Mouse (Mus musculus) thymus, postnatal 10 days (tissue): ENCODE measurements around the gene Lrrc1.
"Not testable (repeated sequence)": the region's sequence is repeated elsewhere in the genome, so short reads cannot be mapped to it uniquely, and the experiment has no call there.

Experiments used
- DNase-seq, 2 experiments: peaks; one replicate each; pipeline ENCODE4 v3.0.0; 2021; ENCODE audit warnings: low spot score in 2 of 2

The Lrrc1 gene

DNA sequence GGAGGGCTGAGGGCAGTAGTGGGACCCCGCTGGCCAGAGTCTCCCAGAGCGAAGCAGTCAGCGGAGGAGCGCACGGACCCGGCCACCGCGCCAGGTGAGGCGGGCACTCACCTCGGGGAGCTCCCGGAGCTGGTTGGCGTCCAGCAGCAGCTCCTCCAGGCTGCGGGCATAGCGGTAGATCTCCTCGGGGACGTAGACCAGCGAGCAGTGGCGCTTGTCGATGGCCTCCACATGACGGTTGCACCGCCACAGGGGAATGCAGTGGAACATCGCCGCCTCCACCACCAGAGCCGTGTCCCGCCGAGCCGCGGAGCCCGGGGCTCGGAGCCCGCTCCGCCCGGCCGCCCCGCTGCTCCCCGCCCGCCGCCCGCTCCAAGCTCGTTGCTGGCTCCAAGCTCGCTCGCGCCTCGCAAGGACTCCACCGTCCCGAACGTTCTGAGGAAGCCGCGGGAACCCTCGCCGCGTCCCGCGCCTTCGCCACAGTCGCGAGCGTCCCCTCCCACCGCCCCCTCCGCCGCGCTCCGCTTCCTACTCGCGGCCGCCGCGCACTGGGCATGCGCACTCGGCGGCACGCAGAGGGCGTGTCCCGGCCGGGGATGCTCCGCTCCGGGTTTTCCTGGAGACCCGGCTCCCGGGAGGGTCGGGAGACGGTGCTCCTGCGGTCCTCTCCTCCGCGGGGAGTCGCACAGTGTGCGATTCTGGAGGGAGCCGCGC is at the start of gene Lrrc1:
Gene Lrrc1 (minus strand): TSS at position 517 of the 714 bp plus-strand sequence.
- DNase-seq: peak; percentile 85 to 90

DNA sequence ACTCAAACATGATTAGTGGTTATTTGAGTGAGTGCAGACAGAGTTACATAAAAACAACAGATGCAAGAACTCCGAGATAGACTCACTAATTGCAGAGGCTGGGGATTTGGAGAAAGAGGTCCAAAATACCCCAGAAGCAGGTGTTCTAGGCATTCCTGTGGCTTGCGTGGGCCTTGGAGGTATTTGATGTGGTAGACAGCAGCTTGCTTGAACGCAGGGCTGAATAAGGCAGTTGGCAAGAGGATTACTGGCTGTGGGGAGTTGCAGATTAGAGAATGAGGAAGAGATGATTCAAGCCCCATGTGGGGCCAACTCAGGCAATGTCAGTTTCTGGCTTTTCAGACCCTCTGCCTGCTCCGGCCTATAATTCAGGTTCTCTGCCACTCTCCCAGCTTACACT is 47.8 kb upstream of the Lrrc1 start:
- peak; percentile 65 to 72 for DNase-seq

DNA sequence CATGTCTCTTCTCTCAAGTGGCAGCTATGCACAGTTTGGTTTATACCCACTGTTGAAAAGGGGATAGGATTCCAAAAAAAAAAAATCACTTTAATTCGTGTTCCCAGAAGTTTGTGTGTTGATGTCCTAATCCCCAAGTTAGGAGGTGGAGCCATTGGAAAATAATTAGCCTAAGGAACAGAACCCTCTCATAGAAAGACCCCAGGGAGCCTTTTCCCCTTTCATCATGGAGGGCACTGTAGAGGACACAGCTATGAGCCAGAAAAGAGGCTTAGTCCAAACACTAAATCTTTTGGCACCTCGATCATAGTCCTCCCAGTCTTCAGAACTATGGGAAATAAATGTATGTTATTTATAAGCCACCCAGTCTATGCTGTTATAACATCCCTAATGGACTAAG is 44.8 kb upstream of the Lrrc1 start:
- no peak for DNase-seq

DNA sequence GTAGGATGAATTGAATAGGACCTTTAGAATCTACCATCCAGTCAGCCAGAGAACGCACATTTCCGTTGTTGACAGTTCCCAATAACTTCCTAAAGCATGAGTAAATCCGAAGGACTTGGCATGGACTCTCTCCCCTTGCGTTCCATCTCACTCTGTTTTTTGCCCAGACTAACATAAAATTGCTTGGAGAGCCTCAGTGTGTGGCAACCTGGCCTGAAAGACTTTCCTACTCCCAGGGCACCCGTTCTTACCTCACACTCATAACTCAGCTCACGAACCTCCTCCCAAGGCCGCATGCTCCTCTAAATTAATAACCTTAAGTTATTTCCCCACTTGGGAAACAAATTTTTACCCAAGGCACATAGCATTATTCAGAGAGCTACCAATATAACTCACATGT is 42.9 kb upstream of the Lrrc1 start:
- no peak for DNase-seq

DNA sequence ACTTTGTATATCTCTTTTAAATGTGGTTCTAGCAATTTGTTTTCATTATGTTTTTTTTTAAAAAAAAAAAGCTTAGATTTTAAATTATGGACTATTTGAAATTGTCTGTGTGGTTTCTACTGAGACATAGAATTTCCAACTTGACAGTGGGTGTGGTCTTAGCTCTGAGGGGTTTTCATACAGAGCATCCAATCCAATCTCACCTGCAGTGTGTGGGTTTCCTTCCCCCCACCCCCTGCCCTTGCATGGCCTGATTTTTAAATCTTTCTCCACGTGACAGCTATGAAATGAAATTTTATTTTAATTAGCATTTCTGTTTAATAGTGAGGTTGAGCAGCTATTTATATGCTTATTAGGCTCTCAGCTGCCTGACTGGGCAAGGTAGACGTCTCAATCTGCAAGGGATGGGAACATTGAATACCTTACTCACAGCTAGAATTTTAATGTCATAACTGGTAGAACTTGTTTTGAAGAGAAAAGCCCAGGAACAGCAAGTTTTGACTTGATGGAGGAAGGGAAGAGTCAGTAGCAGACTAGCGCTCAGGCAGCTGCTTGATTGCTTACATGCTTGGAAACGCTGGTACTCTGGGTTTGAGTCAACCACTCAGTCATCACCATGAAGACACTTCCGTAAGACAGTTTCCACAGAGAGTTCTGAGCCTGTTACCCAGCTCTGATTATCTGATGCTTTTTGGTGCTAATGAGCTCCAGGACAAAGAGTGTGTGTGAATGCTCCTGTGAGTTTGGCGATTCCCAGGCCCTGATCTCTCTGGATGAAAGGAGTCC is 42.3 kb upstream of the Lrrc1 start:
- no peak for DNase-seq

DNA sequence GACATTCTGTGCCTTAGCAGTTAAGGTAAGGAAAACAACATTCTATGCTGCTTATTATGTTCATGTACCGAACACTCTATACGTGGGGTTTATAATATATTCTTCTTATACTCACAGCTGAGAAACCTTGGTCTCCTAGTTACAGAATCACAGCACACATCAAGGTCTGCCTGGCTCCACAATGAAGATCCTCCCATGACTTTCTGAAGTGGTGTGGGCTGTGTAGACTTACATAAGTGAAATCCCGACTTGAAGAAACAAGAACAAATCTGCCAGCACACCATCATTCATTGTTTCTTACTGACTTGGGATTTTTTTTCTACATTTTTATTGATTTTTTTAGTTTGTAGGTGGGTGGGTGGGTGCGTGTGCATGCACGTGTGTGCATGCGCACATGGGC is 40.1 kb upstream of the Lrrc1 start:
- no peak for DNase-seq

DNA sequence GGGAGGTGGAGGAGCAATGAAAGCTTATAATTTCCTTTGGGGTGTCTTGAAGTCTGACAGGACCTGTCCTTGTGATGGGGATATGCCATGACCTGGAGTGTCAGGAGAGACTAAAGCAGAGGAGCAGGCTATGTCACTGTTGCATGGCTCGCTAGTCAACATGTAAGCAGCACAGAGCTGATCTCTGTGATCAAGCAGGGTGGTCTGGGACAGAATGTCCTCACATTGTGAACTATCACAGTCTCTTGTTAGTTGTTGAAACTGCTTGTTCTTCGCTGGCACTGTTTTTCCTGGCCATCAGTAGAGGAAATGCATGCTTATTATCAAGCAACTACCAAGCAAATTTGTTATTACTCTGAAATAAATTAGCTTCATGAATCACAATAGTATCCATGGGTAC is 38.6 kb upstream of the Lrrc1 start:
- no peak for DNase-seq

DNA sequence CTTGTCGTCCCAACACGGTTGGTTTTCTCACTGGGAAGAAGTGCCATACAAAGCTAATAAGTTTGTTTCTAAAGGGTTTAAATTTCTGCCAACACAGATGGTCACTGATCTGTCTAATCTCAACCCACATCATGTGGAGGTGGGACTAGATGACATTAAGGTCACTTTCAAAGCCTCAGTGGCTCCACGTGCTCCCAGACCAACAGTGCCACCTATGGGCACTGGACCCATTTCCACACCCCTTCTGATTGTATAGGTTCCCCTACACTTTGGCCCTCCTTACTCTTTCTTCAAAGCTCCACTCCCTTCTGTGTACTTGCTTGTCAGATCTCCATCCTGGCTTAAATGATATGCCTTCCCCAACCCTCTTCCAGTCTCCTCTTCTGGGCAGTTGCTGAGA is 35.2 kb upstream of the Lrrc1 start:
- no peak for DNase-seq

DNA sequence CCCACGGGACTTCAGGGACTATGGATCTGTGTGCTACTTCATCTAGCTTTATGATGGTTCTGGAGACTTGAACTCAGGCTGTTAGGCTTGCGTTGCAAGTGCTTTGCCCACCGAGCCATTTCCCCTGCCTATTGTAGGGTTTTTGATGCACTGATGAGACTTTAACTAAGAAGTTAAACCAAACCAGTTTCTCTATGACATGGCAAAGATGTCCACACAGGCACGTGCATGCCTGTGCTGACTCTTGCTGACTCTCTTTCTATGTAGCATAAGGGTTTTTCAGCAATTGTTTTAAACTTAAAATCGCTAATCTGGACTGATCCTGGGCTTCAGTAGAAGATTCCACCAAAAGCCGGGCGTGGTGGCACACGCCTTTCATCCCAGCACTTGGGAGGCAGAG is 33.3 kb upstream of the Lrrc1 start:
- no peak for DNase-seq

DNA sequence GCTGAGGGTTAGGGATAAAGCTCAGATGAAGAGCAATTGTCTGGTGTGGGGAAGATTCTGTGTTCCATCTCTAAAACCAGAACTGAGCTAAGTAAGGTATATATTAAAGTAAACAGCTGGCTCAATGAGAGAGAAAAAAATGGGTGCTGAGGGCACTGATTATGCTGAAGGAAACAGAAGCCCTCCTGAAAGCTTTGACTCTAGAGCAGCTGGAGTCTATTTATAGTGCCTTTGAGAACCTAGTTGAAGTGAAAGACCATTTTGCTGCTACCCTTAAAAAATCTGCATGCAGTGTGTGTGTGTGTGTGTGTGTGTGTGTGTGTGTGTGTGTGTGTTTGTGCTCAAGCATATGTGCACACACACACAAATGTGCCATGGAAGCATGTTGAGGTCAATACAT is 32.7 kb upstream of the Lrrc1 start:
- DNase-seq: no peak

DNA sequence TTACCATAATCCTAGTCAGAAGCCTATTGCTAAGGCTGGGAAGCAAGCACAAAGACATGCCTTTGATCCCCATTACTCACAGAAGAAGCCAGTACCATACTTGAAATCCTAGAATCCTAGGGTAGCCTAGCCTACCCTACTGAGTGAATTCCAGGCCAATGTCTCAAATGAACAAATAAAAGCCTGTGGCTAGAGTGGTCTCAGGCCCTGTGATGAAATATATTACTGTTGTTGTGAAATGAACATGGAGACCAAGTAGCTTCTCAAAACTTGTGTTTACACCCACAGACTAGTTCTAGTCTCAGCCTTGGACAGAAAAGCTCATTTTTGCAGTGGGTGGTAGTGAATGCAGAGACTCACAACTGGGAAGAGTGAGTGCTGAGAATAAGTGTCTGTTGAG is 31.6 kb upstream of the Lrrc1 start:
- DNase-seq: no peak

DNA sequence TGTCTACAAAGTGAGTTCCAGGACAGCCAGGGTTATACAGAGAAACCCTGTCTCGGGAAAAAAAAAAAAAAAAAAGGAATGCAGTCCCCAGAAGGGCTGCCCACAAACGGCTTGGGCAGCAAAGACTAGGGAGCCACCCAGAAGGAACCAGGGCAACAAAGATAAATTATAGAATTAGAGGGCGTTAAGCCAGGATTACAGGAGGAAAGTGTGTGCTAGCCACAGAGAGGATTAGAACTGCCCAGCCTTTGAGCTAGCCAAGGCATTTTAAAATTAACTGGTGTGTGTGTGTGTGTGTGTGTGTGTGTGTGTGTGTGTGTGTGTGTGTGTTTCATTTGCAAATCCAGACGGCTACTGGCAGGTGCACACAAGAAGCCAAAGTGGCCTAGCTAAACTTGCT is 30.3 kb upstream of the Lrrc1 start:
- DNase-seq: not testable (repeated sequence)

DNA sequence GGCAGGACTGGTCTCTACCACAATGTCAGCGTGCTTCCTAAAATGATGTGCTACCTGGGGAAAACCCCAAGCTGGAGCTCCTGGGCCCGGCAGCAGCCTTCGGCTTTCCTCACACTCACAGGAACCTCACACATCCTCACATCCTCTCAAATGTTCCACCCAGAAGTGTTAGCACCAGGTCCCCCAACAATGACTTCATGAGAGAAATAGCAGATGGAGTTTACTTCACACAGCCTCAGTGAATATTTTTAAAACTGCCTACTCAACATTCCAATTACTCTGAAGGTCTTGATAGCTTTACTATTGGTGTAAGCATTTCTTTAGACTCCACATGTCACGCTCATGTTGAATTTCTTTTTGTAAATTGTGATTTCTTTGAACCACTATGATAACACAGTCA is 27.2 kb upstream of the Lrrc1 start:
- DNase-seq: no peak

DNA sequence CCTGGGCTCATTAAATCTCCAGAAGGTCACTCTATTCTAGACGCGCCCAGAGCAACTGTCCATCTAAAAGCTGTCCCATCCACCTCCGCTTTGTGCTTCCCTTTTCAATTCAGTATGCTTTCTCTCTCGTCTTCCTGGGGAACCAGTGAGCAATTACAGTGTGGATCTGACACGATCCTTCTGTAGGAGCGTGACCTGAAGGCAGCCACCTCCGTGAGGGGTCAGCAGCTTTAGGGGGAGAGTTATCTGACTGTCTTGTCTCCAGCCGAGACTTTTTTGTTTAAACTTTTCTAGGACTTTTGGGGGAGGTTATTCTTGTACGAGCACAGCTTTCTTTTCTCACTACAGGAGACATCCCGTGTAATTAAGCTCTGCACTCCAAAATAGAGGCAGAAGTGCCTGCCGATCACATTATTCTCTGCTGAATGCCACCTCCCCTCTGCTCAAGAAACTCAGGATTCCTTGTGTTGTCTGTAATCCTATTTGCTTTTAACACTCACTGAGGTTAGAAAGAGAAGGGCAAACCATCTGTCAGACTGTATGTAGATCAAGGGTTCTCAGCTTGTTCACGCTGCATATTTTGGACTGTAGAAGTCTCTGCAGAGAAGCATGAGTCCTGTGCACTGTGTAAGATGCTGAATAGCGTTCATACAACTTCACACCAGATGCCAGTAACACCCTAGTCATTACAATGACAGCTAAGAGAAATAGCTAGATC is 24.3 kb upstream of the Lrrc1 start:
- no peak for DNase-seq

DNA sequence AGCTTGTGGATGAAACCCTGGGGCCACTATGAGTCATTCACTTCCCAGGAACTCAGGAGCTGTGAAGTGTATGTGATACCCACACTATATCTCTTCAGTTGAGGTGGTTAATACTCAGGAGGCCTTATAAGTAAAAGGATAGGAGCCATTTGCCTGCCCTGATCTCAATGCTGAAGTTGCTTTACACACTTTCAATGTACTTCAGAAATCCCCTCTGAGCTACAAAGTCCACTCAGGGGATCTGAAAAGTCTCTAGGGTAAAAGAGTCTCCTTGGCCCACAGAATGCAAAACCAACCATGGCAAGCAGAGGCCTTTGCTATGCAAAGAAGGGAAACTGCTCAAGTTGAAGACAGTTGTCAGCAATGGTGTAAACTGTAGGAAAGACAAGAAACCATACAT is 17.2 kb upstream of the Lrrc1 start:
- no peak for DNase-seq

DNA sequence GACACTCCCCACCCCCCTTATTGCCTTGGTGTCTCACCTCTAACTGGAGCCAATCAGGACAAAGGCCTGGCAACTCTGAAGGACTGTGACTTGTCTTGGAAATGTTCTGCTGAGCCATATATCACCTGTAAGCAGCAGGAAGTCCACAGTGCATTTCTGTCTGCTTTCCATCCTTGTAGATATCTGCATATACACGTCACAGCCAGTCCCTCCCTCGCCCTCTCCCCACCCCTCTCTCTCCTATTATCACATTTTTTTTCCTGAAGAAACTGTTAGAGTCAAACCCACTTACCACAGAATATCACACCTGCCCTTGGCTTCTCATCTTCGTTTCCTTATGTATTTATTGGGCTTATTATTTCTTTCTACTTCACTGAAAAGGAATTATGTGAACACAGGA is 13.3 kb upstream of the Lrrc1 start:
- no peak for DNase-seq

DNA sequence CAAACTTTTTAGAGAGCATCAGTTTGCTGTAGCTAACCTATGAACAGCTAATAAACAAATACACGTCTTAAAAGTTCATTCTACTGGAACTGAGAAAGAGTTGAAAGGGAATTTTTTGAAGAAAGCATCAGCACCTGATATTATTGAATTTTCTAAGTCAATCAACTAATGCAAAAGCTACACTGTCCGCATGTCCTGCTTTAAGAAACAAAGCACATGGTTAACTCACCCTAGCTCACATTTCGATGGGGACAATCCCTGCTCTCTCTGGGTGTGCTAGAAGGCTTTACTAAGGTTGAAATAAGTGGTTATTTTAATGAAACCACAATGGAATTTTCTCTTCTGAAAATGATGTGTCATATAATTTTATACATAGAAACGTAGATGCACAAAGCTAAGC is 12.5 kb upstream of the Lrrc1 start:
- no peak for DNase-seq

DNA sequence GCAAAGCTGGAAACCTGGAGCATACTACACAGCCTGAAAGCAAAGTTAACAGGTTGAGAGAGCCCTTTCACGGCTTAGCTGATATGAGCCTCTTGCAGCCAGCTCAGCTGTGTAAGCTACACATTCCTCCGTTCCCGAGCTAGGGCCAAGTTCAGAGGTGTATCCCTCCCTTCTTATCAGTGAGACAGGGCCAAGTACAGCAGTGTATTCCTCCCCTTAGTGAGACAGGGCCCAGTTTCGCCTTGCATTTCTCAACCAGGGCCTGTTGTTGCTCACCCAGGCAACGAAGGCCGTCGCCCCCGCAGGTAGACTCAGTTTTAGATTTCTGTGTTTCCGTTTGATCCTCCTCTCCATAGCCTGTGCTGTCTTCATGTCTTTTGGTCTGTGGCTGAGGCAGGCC is 11.8 kb upstream of the Lrrc1 start:
- no peak for DNase-seq

DNA sequence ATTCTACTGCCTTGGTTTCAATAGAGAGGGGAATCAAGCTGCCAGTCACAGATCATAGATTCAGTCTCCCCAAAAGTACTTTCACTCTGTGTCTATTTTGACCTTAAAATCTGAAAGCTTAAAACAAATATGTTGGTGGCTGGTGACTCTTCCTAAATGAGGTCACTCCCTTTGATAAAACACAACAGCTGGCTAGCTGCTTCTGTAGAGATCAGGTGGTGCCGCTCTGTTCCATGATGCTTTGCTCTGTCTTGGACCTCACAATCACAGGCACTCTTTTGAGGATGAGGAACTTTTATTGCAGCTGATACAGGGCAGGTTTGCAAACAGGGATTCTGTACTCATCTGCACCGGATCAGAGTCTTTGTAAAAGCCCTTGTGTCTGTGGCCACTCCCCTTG is 8.8 kb upstream of the Lrrc1 start:
- DNase-seq: no peak

DNA sequence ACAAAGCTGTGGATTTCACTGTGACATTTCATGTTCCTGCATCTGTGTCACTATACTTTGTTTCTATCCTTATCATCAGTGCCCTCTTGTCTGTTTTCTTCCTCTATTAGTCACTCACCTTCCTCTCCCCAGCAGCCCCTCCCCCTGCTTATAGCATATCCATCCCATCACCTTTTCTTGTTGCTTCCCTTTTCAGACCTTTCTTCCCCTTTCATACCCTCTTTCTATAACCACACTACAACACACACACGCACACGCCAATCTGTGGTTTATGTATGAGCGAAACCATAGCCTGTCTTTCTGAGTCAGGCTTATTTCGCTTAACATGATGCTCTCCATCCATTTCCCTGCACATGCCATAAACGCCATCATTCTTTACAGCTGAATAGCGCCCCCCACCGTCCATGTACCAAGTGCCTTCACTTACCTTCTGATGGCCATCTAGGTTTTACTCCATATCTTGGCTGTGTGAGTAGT is 6.4 kb upstream of the Lrrc1 start:
- DNase-seq: no peak

DNA sequence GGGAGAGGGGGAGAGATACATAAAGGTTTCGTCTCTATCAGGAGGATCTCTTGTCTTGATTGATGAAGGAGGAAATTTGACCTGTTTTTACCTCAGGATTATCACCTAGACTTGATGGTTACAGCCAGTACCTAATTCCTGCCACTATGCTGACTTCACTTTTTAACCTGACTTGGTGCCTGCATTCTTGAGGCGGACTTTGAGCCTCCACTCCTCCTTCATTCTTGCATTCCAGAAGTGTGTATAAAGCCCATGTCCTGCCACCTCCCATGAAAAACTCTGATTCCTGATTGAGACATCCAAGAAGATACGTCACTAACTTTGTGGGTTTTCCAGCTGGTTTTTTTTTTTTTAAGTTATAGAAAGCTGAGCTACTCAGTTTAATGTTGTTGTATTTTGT is 1.3 kb upstream of the Lrrc1 start:
- no peak for DNase-seq

DNA sequence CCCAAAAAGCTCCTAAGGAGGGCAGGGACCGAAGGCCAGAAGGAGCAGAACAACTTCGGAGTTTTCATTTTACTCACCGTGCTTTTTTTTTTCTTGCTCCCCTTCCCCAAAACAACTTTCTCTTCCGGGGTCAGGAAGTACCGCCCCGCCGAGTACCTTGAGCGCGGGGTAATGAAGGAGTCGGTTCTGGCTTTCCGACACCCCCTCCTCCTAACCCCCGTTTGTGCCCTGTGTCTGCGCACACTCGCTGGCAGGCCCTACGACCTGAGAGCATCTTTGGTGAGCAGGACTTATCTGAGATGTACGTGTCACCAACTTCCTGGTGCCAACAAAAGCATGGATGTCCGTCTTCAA is 375 bp upstream of the Lrrc1 start:
- DNase-seq: no peak
